In genomic region chr8:84733959-84734358, GRCm38 (mm10) we compare ENCODE assay signal across 19 mouse cellular contexts. TPM values are rescaled to one million over a fixed set of nuclear protein-coding genes. Genes with fewer than 3 reads are reported as not detected.
DNase-seq lines count a peak whose midpoint lies in the region; ATAC-seq lines count a peak whose summit lies in the region.
"Had no signal": no experiment of that assay in that cellular context is flagged by ENCODE, and none has a peak within 500 bp of the region (broad histone marks: within the 10 kb centered on the region; RNA-seq: fewer than 3 reads in every experiment).

No protein-coding gene starts in this region.

- H3K9me3 ChIP-seq in forebrain, embryonic 13.5 days (replicated peaks) = no peaks in the 10 kb centered on the region
- H3K9me3 ChIP-seq in forebrain, embryonic 12.5 days = no peaks in the 10 kb centered on the region
- H3K9me3 ChIP-seq in hindbrain, embryonic 12.5 days (replicated peaks) = no peaks in the 10 kb centered on the region
- no peaks in the 10 kb centered on the region for H3K9me3 ChIP-seq in hindbrain, embryonic 11.5 days (ENCODE audit: control insufficient read depth, low read length)
- H3K9me3 ChIP-seq in embryonic facial prominence, embryonic 10.5 days = no peaks in the 10 kb centered on the region
- H3K9me3 ChIP-seq in limb, embryonic 13.5 days = no peaks in the 10 kb centered on the region
- H3K9me3 ChIP-seq: intestine, embryonic 15.5 days; lung, embryonic 15.5 days; midbrain, embryonic 12.5 days had no signal

- H3K4me3 ChIP-seq in forebrain, embryonic 13.5 days = no peak overlapping the region
- no peak overlapping the region for H3K4me3 ChIP-seq in forebrain, embryonic 12.5 days (replicated peaks)
- H3K4me3 ChIP-seq in hindbrain, embryonic 12.5 days = no peak overlapping the region
- H3K4me3 ChIP-seq in hindbrain, embryonic 11.5 days (ENCODE audit: low read depth, low read length) = no peak overlapping the region
- no peak overlapping the region for H3K4me3 ChIP-seq in embryonic facial prominence, embryonic 10.5 days
- H3K4me3 ChIP-seq in limb, embryonic 13.5 days = no peak overlapping the region
- H3K4me3 ChIP-seq: erythroblast, embryonic 14.5 days; intestine, embryonic 15.5 days; lung, embryonic 15.5 days; midbrain, embryonic 12.5 days had no signal

- no peak for ATAC-seq in forebrain, embryonic 13.5 days
- no peak for ATAC-seq in forebrain, embryonic 12.5 days (ENCODE audit: low FRiP score)
- no peak for ATAC-seq in hindbrain, embryonic 12.5 days (ENCODE audit: low FRiP score)
- no peak for ATAC-seq in hindbrain, embryonic 11.5 days (ENCODE audit: low FRiP score)
- no peak for ATAC-seq in limb, embryonic 13.5 days (ENCODE audit: low FRiP score, low read depth)
- ATAC-seq: intestine, embryonic 15.5 days had no signal

- peaks cover 9% of the 10 kb centered on the region for H3K36me3 ChIP-seq in forebrain, embryonic 13.5 days (ENCODE audit: poor library complexity, severe bottlenecking)
- 0 out of 2 replicates have a peak, but pooled peaks cover 5% of the 10 kb centered on the region for H3K36me3 ChIP-seq in forebrain, embryonic 12.5 days (replicated peaks)
- H3K36me3 ChIP-seq in hindbrain, embryonic 12.5 days = no peaks in the 10 kb centered on the region
- H3K36me3 ChIP-seq in hindbrain, embryonic 11.5 days (ENCODE audit: control insufficient read depth, insufficient read depth, low read length) = no peaks in the 10 kb centered on the region
- H3K36me3 ChIP-seq in embryonic facial prominence, embryonic 10.5 days (replicated peaks) = no peaks in the 10 kb centered on the region
- peaks cover 36% of the 10 kb centered on the region for H3K36me3 ChIP-seq in limb, embryonic 13.5 days
- H3K36me3 ChIP-seq: intestine, embryonic 15.5 days; lung, embryonic 15.5 days; midbrain, embryonic 12.5 days had no signal

- DNase-seq in hindbrain, embryonic 11.5 days (ENCODE audit: low spot score) = no peak
- DNase-seq in embryonic facial prominence, embryonic 10.5 days (ENCODE audit: low spot score) = no peak
- no peak for DNase-seq in embryo, embryonic 10.5 days (ENCODE audit: low spot score)
- DNase-seq in spleen, postnatal 10 days (ENCODE audit: low spot score in 2 of 2) = no peak
- DNase-seq: adrenal gland, adult 2 months; heart, adult 11 months; heart, postnatal 14 days; layer of hippocampus, postnatal 36 days; left cerebral cortex, postnatal 4 days; retina, postnatal 1 day; right cerebral cortex, postnatal 4 days had no signal

- H3K27me3 ChIP-seq in forebrain, embryonic 13.5 days = peaks cover 12% of the 10 kb centered on the region
- H3K27me3 ChIP-seq in forebrain, embryonic 12.5 days = peaks cover 57% of the 10 kb centered on the region
- H3K27me3 ChIP-seq in hindbrain, embryonic 12.5 days = peaks cover 71% of the 10 kb centered on the region
- peaks cover 61% of the 10 kb centered on the region for H3K27me3 ChIP-seq in hindbrain, embryonic 11.5 days (ENCODE audit: control insufficient read depth, insufficient read depth, low read length)
- peaks cover 100% of the 10 kb centered on the region for H3K27me3 ChIP-seq in embryonic facial prominence, embryonic 10.5 days (replicated peaks; ENCODE audit: low read depth, poor library complexity, severe bottlenecking)
- H3K27me3 ChIP-seq in limb, embryonic 13.5 days = 0 out of 2 replicates have a peak, but pooled peaks cover 9% of the 10 kb centered on the region
- H3K27me3 ChIP-seq: lung, embryonic 15.5 days had no signal

- H3K9ac ChIP-seq in forebrain, embryonic 13.5 days = peak overlapping the region; percentile 3; the same call in 1 of the 2 replicates
- H3K9ac ChIP-seq in forebrain, embryonic 12.5 days = no peak overlapping the region
- H3K9ac ChIP-seq in hindbrain, embryonic 12.5 days = no peak overlapping the region
- H3K9ac ChIP-seq in hindbrain, embryonic 11.5 days (ENCODE audit: low read depth, low read length) = no peak overlapping the region
- H3K9ac ChIP-seq in limb, embryonic 13.5 days = 0 out of 2 replicates have a peak overlapping the region, but pooled peaks have one; percentile 43
- H3K9ac ChIP-seq: intestine, embryonic 15.5 days; lung, embryonic 15.5 days; midbrain, embryonic 12.5 days had no signal

- H3K4me1 ChIP-seq in forebrain, embryonic 13.5 days = peaks cover 100% of the 10 kb centered on the region
- peaks cover 74% of the 10 kb centered on the region for H3K4me1 ChIP-seq in forebrain, embryonic 12.5 days
- H3K4me1 ChIP-seq in hindbrain, embryonic 12.5 days = peaks cover 55% of the 10 kb centered on the region
- peaks cover 18% of the 10 kb centered on the region for H3K4me1 ChIP-seq in hindbrain, embryonic 11.5 days (replicated peaks; ENCODE audit: control insufficient read depth, insufficient read depth, low read length)
- H3K4me1 ChIP-seq in embryonic facial prominence, embryonic 10.5 days = peaks cover 77% of the 10 kb centered on the region
- H3K4me1 ChIP-seq in limb, embryonic 13.5 days = peaks cover 98% of the 10 kb centered on the region

- no peak overlapping the region for H3K4me2 ChIP-seq in forebrain, embryonic 13.5 days
- no peak overlapping the region for H3K4me2 ChIP-seq in forebrain, embryonic 12.5 days
- H3K4me2 ChIP-seq in hindbrain, embryonic 12.5 days (replicated peaks) = no peak overlapping the region
- H3K4me2 ChIP-seq in hindbrain, embryonic 11.5 days (replicated peaks; ENCODE audit: low read depth, low read length) = no peak overlapping the region
- H3K4me2 ChIP-seq in limb, embryonic 13.5 days (replicated peaks) = no peak overlapping the region
- H3K4me2 ChIP-seq: intestine, embryonic 15.5 days; lung, embryonic 15.5 days; midbrain, embryonic 12.5 days had no signal

- WGBS in forebrain, embryonic 13.5 days = 83% methylated on average over 6 of the region's 6 CpGs
- 92% methylated on average over 6 of the region's 6 CpGs for WGBS in forebrain, embryonic 12.5 days
- 84% methylated on average over 6 of the region's 6 CpGs for WGBS in hindbrain, embryonic 12.5 days
- WGBS in hindbrain, embryonic 11.5 days = 85% methylated on average over 6 of the region's 6 CpGs
- WGBS in embryonic facial prominence, embryonic 10.5 days = 88% methylated on average over 6 of the region's 6 CpGs
- WGBS in limb, embryonic 13.5 days = 92% methylated on average over 6 of the region's 6 CpGs

- H3K27ac ChIP-seq in forebrain, embryonic 13.5 days = peak overlapping the region; percentile 90; the same call in 1 of the 2 replicates
- H3K27ac ChIP-seq in forebrain, embryonic 12.5 days = no peak overlapping the region
- peak overlapping the region; percentile 87; the same call in 1 of the 2 replicates for H3K27ac ChIP-seq in hindbrain, embryonic 12.5 days
- H3K27ac ChIP-seq in hindbrain, embryonic 11.5 days (ENCODE audit: low read depth, low read length) = no peak overlapping the region
- peak overlapping the region; percentile 22; the same call in 1 of the 2 replicates for H3K27ac ChIP-seq in embryonic facial prominence, embryonic 10.5 days (replicated peaks)
- peak overlapping the region; percentile 15; the same call in 1 of the 2 replicates for H3K27ac ChIP-seq in limb, embryonic 13.5 days
- H3K27ac ChIP-seq: intestine, embryonic 15.5 days had no signal

RNA-seq across cellular contexts. Expression of gene G430095P16Rik, which starts 11.2 kb away (rescaled TPM):
- 3.7 and 3.8 TPM in 2 replicates for polyA plus RNA-seq in forebrain, embryonic 13.5 days (2015; fragmentation: Nextera tagmentation; extraction: Ambion mirVana)
- polyA plus RNA-seq in forebrain, embryonic 12.5 days (2016; fragmentation: Nextera tagmentation; extraction: Ambion mirVana) = 2.2 and 3.5 TPM in 2 replicates
- polyA plus RNA-seq in hindbrain, embryonic 12.5 days (2016; fragmentation: Nextera tagmentation; extraction: Ambion mirVana) = 3.0 and 3.6 TPM in 2 replicates
- 2.3 and 2.9 TPM in 2 replicates for polyA plus RNA-seq in hindbrain, embryonic 11.5 days (2014; fragmentation: Nextera tagmentation; extraction: Ambion mirVana)
- polyA plus RNA-seq in embryonic facial prominence, embryonic 10.5 days (2016; fragmentation: Nextera tagmentation; extraction: Ambion mirVana) = 1.6 and 3.6 TPM in 2 replicates
- polyA plus RNA-seq in limb, embryonic 13.5 days (2015; fragmentation: Nextera tagmentation; extraction: Ambion mirVana) = 7.1 and 9.8 TPM in 2 replicates

RNA-seq across cellular contexts. Expression of gene Lyl1, which starts 32.7 kb away (rescaled TPM):
- polyA plus RNA-seq in forebrain, embryonic 13.5 days (2015; fragmentation: Nextera tagmentation; extraction: Ambion mirVana) = 1.9 and 2.1 TPM in 2 replicates
- 3.1 and 3.9 TPM in 2 replicates for polyA plus RNA-seq in forebrain, embryonic 12.5 days (2016; fragmentation: Nextera tagmentation; extraction: Ambion mirVana)
- polyA plus RNA-seq in hindbrain, embryonic 12.5 days (2016; fragmentation: Nextera tagmentation; extraction: Ambion mirVana) = 4.6 and 4.9 TPM in 2 replicates
- 5.3 and 5.4 TPM in 2 replicates for polyA plus RNA-seq in hindbrain, embryonic 11.5 days (2014; fragmentation: Nextera tagmentation; extraction: Ambion mirVana)
- polyA plus RNA-seq in embryonic facial prominence, embryonic 10.5 days (2016; fragmentation: Nextera tagmentation; extraction: Ambion mirVana) = 4.3 and 5.5 TPM in 2 replicates
- polyA plus RNA-seq in limb, embryonic 13.5 days (2015; fragmentation: Nextera tagmentation; extraction: Ambion mirVana) = 4.1 and 4.9 TPM in 2 replicates

RNA-seq across cellular contexts. Expression of gene Nacc1, which starts 46.3 kb away (rescaled TPM):
- polyA plus RNA-seq in forebrain, embryonic 13.5 days (2015; fragmentation: Nextera tagmentation; extraction: Ambion mirVana) = 16.1 and 18.6 TPM in 2 replicates
- 22.8 and 26.6 TPM in 2 replicates for polyA plus RNA-seq in forebrain, embryonic 12.5 days (2016; fragmentation: Nextera tagmentation; extraction: Ambion mirVana)
- 20.9 and 21.3 TPM in 2 replicates for polyA plus RNA-seq in hindbrain, embryonic 12.5 days (2016; fragmentation: Nextera tagmentation; extraction: Ambion mirVana)
- polyA plus RNA-seq in hindbrain, embryonic 11.5 days (2014; fragmentation: Nextera tagmentation; extraction: Ambion mirVana) = 19.7 and 20.5 TPM in 2 replicates
- polyA plus RNA-seq in embryonic facial prominence, embryonic 10.5 days (2016; fragmentation: Nextera tagmentation; extraction: Ambion mirVana) = 30.4 and 30.8 TPM in 2 replicates
- polyA plus RNA-seq in limb, embryonic 13.5 days (2015; fragmentation: Nextera tagmentation; extraction: Ambion mirVana) = 15.0 and 15.2 TPM in 2 replicates

RNA-seq across cellular contexts. Expression of gene Trmt1, which starts 47.9 kb away (rescaled TPM):
- 53.5 and 59.1 TPM in 2 replicates for polyA plus RNA-seq in forebrain, embryonic 13.5 days (2015; fragmentation: Nextera tagmentation; extraction: Ambion mirVana)
- 55.4 and 59.6 TPM in 2 replicates for polyA plus RNA-seq in forebrain, embryonic 12.5 days (2016; fragmentation: Nextera tagmentation; extraction: Ambion mirVana)
- polyA plus RNA-seq in hindbrain, embryonic 12.5 days (2016; fragmentation: Nextera tagmentation; extraction: Ambion mirVana) = 51.2 and 55.9 TPM in 2 replicates
- 47.9 and 51.1 TPM in 2 replicates for polyA plus RNA-seq in hindbrain, embryonic 11.5 days (2014; fragmentation: Nextera tagmentation; extraction: Ambion mirVana)
- 69.1 and 71.2 TPM in 2 replicates for polyA plus RNA-seq in embryonic facial prominence, embryonic 10.5 days (2016; fragmentation: Nextera tagmentation; extraction: Ambion mirVana)
- polyA plus RNA-seq in limb, embryonic 13.5 days (2015; fragmentation: Nextera tagmentation; extraction: Ambion mirVana) = 70.8 and 72.7 TPM in 2 replicates

Comparison
In these comparisons a context has a peak if more than half of its experiments do, and no peak if none do; other contexts are left out.
1. H3K27ac ChIP-seq: peak in forebrain, embryonic 13.5 days (single experiment), hindbrain, embryonic 12.5 days (single experiment), embryonic facial prominence, embryonic 10.5 days (single experiment) and limb, embryonic 13.5 days (single experiment); none in forebrain, embryonic 12.5 days (single experiment) and hindbrain, embryonic 11.5 days (single experiment).
2. H3K9ac ChIP-seq: peak in forebrain, embryonic 13.5 days (single experiment) and limb, embryonic 13.5 days (single experiment); none in forebrain, embryonic 12.5 days (single experiment), hindbrain, embryonic 12.5 days (single experiment) and hindbrain, embryonic 11.5 days (single experiment).